Mouse (Mus musculus): ENCODE results near the gene Kif12.

DNA sequence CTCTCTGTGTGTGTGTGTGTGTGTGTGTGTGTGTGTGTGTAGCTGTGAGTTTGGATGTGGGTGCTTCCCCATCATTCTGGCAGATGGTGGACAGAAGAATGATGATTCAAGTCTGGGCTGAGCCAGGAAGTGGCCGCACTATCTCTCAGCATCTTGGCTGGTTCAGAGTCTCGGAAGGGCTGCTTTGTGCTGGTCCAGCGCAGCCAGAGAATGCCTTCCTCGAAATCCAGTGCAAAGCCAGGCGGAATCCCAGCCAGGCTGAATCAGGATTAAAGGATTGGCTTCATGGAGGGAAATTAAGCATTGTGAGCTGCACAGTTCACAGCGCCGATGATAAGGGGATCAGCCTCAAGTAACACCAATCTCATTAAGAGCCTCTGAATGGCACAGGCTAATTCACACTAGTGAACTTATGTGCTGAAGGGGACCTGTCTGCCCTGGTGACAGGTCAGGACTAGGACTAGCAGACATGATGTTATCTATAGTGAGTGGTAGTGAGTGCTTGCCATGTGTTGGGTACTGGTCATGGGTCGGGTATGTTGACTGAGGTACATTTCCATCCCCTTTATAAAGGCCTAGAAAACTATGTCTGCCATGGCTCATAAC, 47.0 kb downstream of the Kif12 start:
- TF ChIP-seq MAFK (IDR thresholded peaks at IDR 0.05; ENCODE audit: insufficient read depth, low read depth, low read length) = no peak
- no peak for TF ChIP-seq HCFC1 (IDR thresholded peaks at IDR 0.05; ENCODE audit: borderline replicate concordance, insufficient read depth, low read length)
- TF ChIP-seq ZC3H11A (IDR thresholded peaks at IDR 0.05; ENCODE audit: borderline replicate concordance, low read depth, low read length) = no peak
- no peak for TF ChIP-seq CHD2 (IDR thresholded peaks at IDR 0.05; ENCODE audit: low read depth, low read length)
